Mouse (Mus musculus): ENCODE data around the gene Tmem72. TPM values are rescaled to one million over a fixed set of nuclear protein-coding genes. Genes with fewer than 3 reads are reported as not detected.

Gene Tmem72
- total RNA-seq, 2 experiments from 2014 or later: 0.08 to 0.42 TPM

Other genes with a start within 250 kb of the Tmem72 start
- gene Olfr211, start 227.8 kb downstream of the Tmem72 start, total RNA-seq (2015; ENCODE audit: low replicate concordance): not detected in 2 replicates
- gene Olfr211, start 227.8 kb downstream of the Tmem72 start, total RNA-seq (2017; ENCODE audit: low replicate concordance): not detected in 2 replicates
- gene Olfr212, start 210.4 kb downstream of the Tmem72 start, total RNA-seq (2015; ENCODE audit: low replicate concordance): not detected in 2 replicates
- not detected in 2 replicates for gene Olfr212, start 210.4 kb downstream of the Tmem72 start, total RNA-seq (2017; ENCODE audit: low replicate concordance)
- not detected in 2 replicates for gene Olfr213, start 178.5 kb downstream of the Tmem72 start, total RNA-seq (2015; ENCODE audit: low replicate concordance)
- not detected in 2 replicates for gene Olfr213, start 178.5 kb downstream of the Tmem72 start, total RNA-seq (2017; ENCODE audit: low replicate concordance)
- gene Gm5580, start 165.8 kb downstream of the Tmem72 start, total RNA-seq (2015; ENCODE audit: low replicate concordance): not detected in 2 replicates
- 0.15 TPM in 1 of 2 replicates, not detected in the other for gene Gm5580, start 165.8 kb downstream of the Tmem72 start, total RNA-seq (2017; ENCODE audit: low replicate concordance)
- not detected in 2 replicates for gene Olfr214, start 162.7 kb downstream of the Tmem72 start, total RNA-seq (2015; ENCODE audit: low replicate concordance)
- gene Olfr214, start 162.7 kb downstream of the Tmem72 start, total RNA-seq (2017; ENCODE audit: low replicate concordance): not detected in 2 replicates
- not detected in 2 replicates for gene Olfr215, start 132.7 kb downstream of the Tmem72 start, total RNA-seq (2015; ENCODE audit: low replicate concordance)
- gene Olfr215, start 132.7 kb downstream of the Tmem72 start, total RNA-seq (2017; ENCODE audit: low replicate concordance): not detected in 2 replicates
- gene Zfp422, start 87.9 kb downstream of the Tmem72 start, total RNA-seq (2015; ENCODE audit: low replicate concordance): 20.2 and 29.8 TPM in 2 replicates
- 5.5 and 6.3 TPM in 2 replicates for gene Zfp422, start 87.9 kb downstream of the Tmem72 start, total RNA-seq (2017; ENCODE audit: low replicate concordance)
- gene Depp1, start 66.3 kb downstream of the Tmem72 start, total RNA-seq (2015; ENCODE audit: low replicate concordance): not detected in 2 replicates
- 2.8 TPM in 1 of 2 replicates, not detected in the other for gene Depp1, start 66.3 kb downstream of the Tmem72 start, total RNA-seq (2017; ENCODE audit: low replicate concordance)
- gene Rassf4, start 43.0 kb downstream of the Tmem72 start, total RNA-seq (2015; ENCODE audit: low replicate concordance): 28.1 and 28.8 TPM in 2 replicates
- gene Rassf4, start 43.0 kb downstream of the Tmem72 start, total RNA-seq (2017; ENCODE audit: low replicate concordance): 6.9 and 11.4 TPM in 2 replicates

Measured in erythroid progenitor cell, adult 5-6 weeks (primary cell).